Mouse (Mus musculus): ENCODE measurements around the gene Slc30a2. TPM values are rescaled to one million over a fixed set of nuclear protein-coding genes. Genes with fewer than 3 reads are reported as not detected.

The Slc30a2 gene
- total and polyA plus RNA-seq, 2 experiments from 2014 or later: 0.16 to 0.38 TPM

GRCm38 (mm10) chr4:134298626-134299497 lies 44.1 kb upstream of the Slc30a2 start:
- 58% methylated on average over 19 of the region's 19 CpGs for WGBS
- H3K27me3 ChIP-seq (ENCODE audit: control insufficient read depth, insufficient read depth, low read length): no peaks in the 10 kb centered on the region
- peak overlapping the region; percentile 94 for H3K27ac ChIP-seq (ENCODE audit: low read depth)
- no peaks in the 10 kb centered on the region for H3K36me3 ChIP-seq (replicated peaks; ENCODE audit: control insufficient read depth, insufficient read depth, low read length)
- H3K4me2 ChIP-seq (ENCODE audit: low read depth, low read length): peak overlapping the region; percentile 35
- TF ChIP-seq EP300 (IDR thresholded peaks at IDR 0.05; ENCODE audit: low read depth) (no peak), CTCF (IDR thresholded peaks at IDR 0.05; ENCODE audit: low read depth) (no peak)
- peaks cover 14% of the 10 kb centered on the region for H3K4me1 ChIP-seq (ENCODE audit: control insufficient read depth, insufficient read depth)
- H3K4me3 ChIP-seq (ENCODE audit: low read depth, low read length): no peak overlapping the region
- no peak overlapping the region for H3K9ac ChIP-seq (replicated peaks; ENCODE audit: low read depth, low read length)
- H3K9me3 ChIP-seq (replicated peaks; ENCODE audit: control insufficient read depth, low read length): no peaks in the 10 kb centered on the region
- ATAC-seq (ENCODE audit: insufficient read depth, low read depth): peak; percentile 5; the same call in 1 of the 2 replicates
- DNase-seq (ENCODE audit: low spot score): peak; percentile 17

GRCm38 (mm10) chr4:134299498-134299810 lies 43.5 kb upstream of the Slc30a2 start:
- Histone ChIP-seq H3K27ac (ENCODE audit: low read depth) (peak overlapping the region; percentile 94), H3K4me1 (ENCODE audit: control insufficient read depth, insufficient read depth) (peaks cover 9% of the 10 kb centered on the region), H3K9ac (replicated peaks; ENCODE audit: low read depth, low read length) (0 out of 2 replicates have a peak overlapping the region, but pooled peaks have one; percentile 12), H3K27me3 (ENCODE audit: control insufficient read depth, insufficient read depth, low read length) (no peaks in the 10 kb centered on the region), H3K36me3 (replicated peaks; ENCODE audit: control insufficient read depth, insufficient read depth, low read length) (no peaks in the 10 kb centered on the region), H3K4me3 (ENCODE audit: low read depth, low read length) (no peak overlapping the region), H3K9me3 (replicated peaks; ENCODE audit: control insufficient read depth, low read length) (no peaks in the 10 kb centered on the region), H3K4me2 (ENCODE audit: low read depth, low read length) (peak overlapping the region; percentile 35)
- TF ChIP-seq CTCF (IDR thresholded peaks at IDR 0.05; ENCODE audit: low read depth) (no peak), EP300 (IDR thresholded peaks at IDR 0.05; ENCODE audit: low read depth) (peak; percentile 47; the same call in 1 of the 2 replicates)
- 20% methylated on average over 4 of the region's 4 CpGs for WGBS
- DNase-seq (ENCODE audit: low spot score) (peak; percentile 81), ATAC-seq (ENCODE audit: insufficient read depth, low read depth) (peak; percentile 70)

- DNase-seq (ENCODE audit: low spot score) (peak; percentile 89), ATAC-seq (ENCODE audit: insufficient read depth, low read depth) (peak; percentile 81)
- no peaks in the 10 kb centered on the region for H3K36me3 ChIP-seq (replicated peaks; ENCODE audit: control insufficient read depth, insufficient read depth, low read length)
- WGBS: 38% methylated on average over 9 of the region's 9 CpGs
- no peaks in the 10 kb centered on the region for H3K9me3 ChIP-seq (replicated peaks; ENCODE audit: control insufficient read depth, low read length)
- no peaks in the 10 kb centered on the region for H3K27me3 ChIP-seq (ENCODE audit: control insufficient read depth, insufficient read depth, low read length)
- no peak overlapping the region for H3K9ac ChIP-seq (replicated peaks; ENCODE audit: low read depth, low read length)
- H3K27ac ChIP-seq (ENCODE audit: low read depth): peak overlapping the region; percentile 94
- no peak overlapping the region for H3K4me3 ChIP-seq (ENCODE audit: low read depth, low read length)
- TF ChIP-seq CTCF (IDR thresholded peaks at IDR 0.05; ENCODE audit: low read depth) (no peak), EP300 (IDR thresholded peaks at IDR 0.05; ENCODE audit: low read depth) (peak; percentile 84)
- H3K4me2 ChIP-seq (ENCODE audit: low read depth, low read length): peak overlapping the region; percentile 35
- H3K4me1 ChIP-seq (ENCODE audit: control insufficient read depth, insufficient read depth): peaks cover 6% of the 10 kb centered on the region
Measured at GRCm38 (mm10) chr4:134300316-134300715, 42.7 kb upstream of the Slc30a2 start.

- no peak for DNase-seq (ENCODE audit: low spot score)
- Histone ChIP-seq H3K36me3 (replicated peaks; ENCODE audit: control insufficient read depth, insufficient read depth, low read length) (no peaks in the 10 kb centered on the region), H3K4me1 (ENCODE audit: control insufficient read depth, insufficient read depth) (peaks cover 8% of the 10 kb centered on the region), H3K27ac (ENCODE audit: low read depth) (peak overlapping the region; percentile 66), H3K9me3 (replicated peaks; ENCODE audit: control insufficient read depth, low read length) (no peaks in the 10 kb centered on the region), H3K9ac (replicated peaks; ENCODE audit: low read depth, low read length) (no peak overlapping the region), H3K27me3 (ENCODE audit: control insufficient read depth, insufficient read depth, low read length) (no peaks in the 10 kb centered on the region), H3K4me2 (ENCODE audit: low read depth, low read length) (no peak overlapping the region), H3K4me3 (ENCODE audit: low read depth, low read length) (no peak overlapping the region)
- WGBS: 41% methylated on average over 5 of the region's 5 CpGs
- TF ChIP-seq CTCF (IDR thresholded peaks at IDR 0.05; ENCODE audit: low read depth) (no peak), EP300 (IDR thresholded peaks at IDR 0.05; ENCODE audit: low read depth) (no peak)
- no peak for ATAC-seq (ENCODE audit: insufficient read depth, low read depth)
Measured at GRCm38 (mm10) chr4:134302084-134302483, 40.9 kb upstream of the Slc30a2 start.

GRCm38 (mm10) chr4:134306963-134307362 lies 36.0 kb upstream of the Slc30a2 start:
- DNase-seq (ENCODE audit: low spot score) (no peak), ATAC-seq (ENCODE audit: insufficient read depth, low read depth) (no peak)
- 0 out of 2 replicates have a peak overlapping the region, but pooled peaks have one; percentile 5 for H3K4me3 ChIP-seq (ENCODE audit: low read depth, low read length)
- peak overlapping the region; percentile 43; the same call in 1 of the 2 replicates for H3K4me2 ChIP-seq (ENCODE audit: low read depth, low read length)
- TF ChIP-seq CTCF (IDR thresholded peaks at IDR 0.05; ENCODE audit: low read depth): no peak
- TF ChIP-seq EP300 (IDR thresholded peaks at IDR 0.05; ENCODE audit: low read depth): no peak
- H3K27me3 ChIP-seq (ENCODE audit: control insufficient read depth, insufficient read depth, low read length): no peaks in the 10 kb centered on the region
- no peaks in the 10 kb centered on the region for H3K9me3 ChIP-seq (replicated peaks; ENCODE audit: control insufficient read depth, low read length)
- H3K4me1 ChIP-seq (ENCODE audit: control insufficient read depth, insufficient read depth): peaks cover 18% of the 10 kb centered on the region
- 41% methylated on average over 2 of the region's 2 CpGs for WGBS
- H3K27ac ChIP-seq (ENCODE audit: low read depth): peak overlapping the region; percentile 53
- no peaks in the 10 kb centered on the region for H3K36me3 ChIP-seq (replicated peaks; ENCODE audit: control insufficient read depth, insufficient read depth, low read length)
- peak overlapping the region; percentile 29; the same call in 1 of the 2 replicates for H3K9ac ChIP-seq (replicated peaks; ENCODE audit: low read depth, low read length)

All from heart, postnatal 0 days (tissue).